Mouse (Mus musculus): ENCODE measurements at regions not wholly inside any gene's neighbourhood (a gene's known extent, or its start where the extent isn't known, plus 50 kb on each side); places are given as distances from the start of the nearest gene placed in this dataset.

- no peak for ATAC-seq
- Histone ChIP-seq H3K9me3 (ENCODE audit: low read length) (no peaks in the 10 kb centered on the region), H3K9ac (no peak overlapping the region), H3K4me2 (ENCODE audit: low read depth) (no peak overlapping the region), H3K27ac (ENCODE audit: low read depth, low read length) (no peak overlapping the region), H3K36me3 (ENCODE audit: insufficient read depth) (no peaks in the 10 kb centered on the region), H3K27me3 (ENCODE audit: insufficient read depth, low read length) (no peaks in the 10 kb centered on the region), H3K4me1 (ENCODE audit: insufficient read depth) (no peaks in the 10 kb centered on the region), H3K4me3 (ENCODE audit: low read depth, low read length) (no peak overlapping the region)
- no peak for DNase-seq
- no peak for TF ChIP-seq CTCF (IDR thresholded peaks at IDR 0.05; ENCODE audit: low read depth)
- WGBS, result 79% methylated on average over 2 of the region's 2 CpGs
Measured at GRCm38 (mm10) chr3:134379549-134379948, 143.3 kb downstream of the Cxxc4 start.

DNA sequence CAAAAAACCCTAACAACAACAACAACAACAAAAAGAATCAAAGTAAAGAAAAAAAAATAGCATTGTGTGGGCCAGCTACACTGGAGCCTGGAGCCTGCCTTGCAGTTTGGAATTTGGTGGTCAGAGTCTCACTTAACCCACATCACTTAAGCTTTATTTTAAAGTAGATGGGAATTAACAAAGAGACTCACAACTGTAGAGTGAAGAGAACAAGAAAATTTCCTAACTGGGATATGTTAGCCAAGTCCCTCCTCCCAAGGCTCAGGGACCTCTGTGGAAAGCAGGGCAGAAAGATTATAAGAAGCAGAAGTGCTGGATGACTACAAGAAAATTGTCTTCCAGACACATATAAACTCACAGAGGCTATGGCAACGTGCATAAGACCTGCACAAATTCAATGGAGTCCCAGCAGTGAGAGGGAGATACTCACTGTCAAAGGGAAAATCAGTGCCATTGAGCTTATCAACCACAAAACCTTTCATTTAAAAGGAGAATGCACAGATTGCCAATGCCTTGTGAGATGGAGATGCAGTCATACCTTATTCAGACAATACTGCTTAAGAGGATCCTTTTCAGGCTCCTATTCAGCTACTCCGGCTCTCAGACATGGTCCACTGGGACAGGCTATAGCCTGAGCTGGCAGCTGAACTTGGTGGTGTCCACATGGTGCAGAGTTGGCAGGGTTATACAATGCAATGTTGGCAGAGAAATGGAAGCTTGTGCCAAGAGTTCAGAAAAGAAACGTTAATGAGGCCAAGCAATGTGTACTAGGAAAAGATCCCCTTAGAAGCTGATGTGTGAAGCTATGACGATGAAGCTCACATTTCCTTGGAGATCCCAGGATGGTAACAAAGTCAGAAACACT lies 154.4 kb downstream of the Cxxc4 start:
- WGBS, result 24% methylated on average over 4 of the region's 4 CpGs
- ATAC-seq (peak; percentile 90), DNase-seq (peak; percentile 63)
- no peaks in the 10 kb centered on the region for H3K9me3 ChIP-seq (ENCODE audit: low read length)
- no peaks in the 10 kb centered on the region for H3K27me3 ChIP-seq (ENCODE audit: insufficient read depth, low read length)
- no peaks in the 10 kb centered on the region for H3K4me1 ChIP-seq (ENCODE audit: insufficient read depth)
- no peak overlapping the region for H3K27ac ChIP-seq (ENCODE audit: low read depth, low read length)
- no peak overlapping the region for H3K4me3 ChIP-seq (ENCODE audit: low read depth, low read length)
- TF ChIP-seq CTCF (IDR thresholded peaks at IDR 0.05; ENCODE audit: low read depth), result no peak
- H3K9ac ChIP-seq, result no peak overlapping the region
- no peak overlapping the region for H3K4me2 ChIP-seq (ENCODE audit: low read depth)
- no peaks in the 10 kb centered on the region for H3K36me3 ChIP-seq (ENCODE audit: insufficient read depth)

- no peak overlapping the region for H3K4me2 ChIP-seq (ENCODE audit: low read depth)
- ATAC-seq (no peak), DNase-seq (no peak)
- H3K36me3 ChIP-seq (ENCODE audit: insufficient read depth), result no peaks in the 10 kb centered on the region
- no peaks in the 10 kb centered on the region for H3K9me3 ChIP-seq (ENCODE audit: low read length)
- H3K27me3 ChIP-seq (ENCODE audit: insufficient read depth, low read length), result no peaks in the 10 kb centered on the region
- H3K9ac ChIP-seq, result no peak overlapping the region
- no peak for TF ChIP-seq CTCF (IDR thresholded peaks at IDR 0.05; ENCODE audit: low read depth)
- WGBS, result 51% methylated on average over 4 of the region's 4 CpGs
- H3K4me1 ChIP-seq (ENCODE audit: insufficient read depth), result no peaks in the 10 kb centered on the region
- no peak overlapping the region for H3K27ac ChIP-seq (ENCODE audit: low read depth, low read length)
- no peak overlapping the region for H3K4me3 ChIP-seq (ENCODE audit: low read depth, low read length)
Measured at GRCm38 (mm10) chr3:134400395-134401090, 164.3 kb downstream of the Cxxc4 start.

GRCm38 (mm10) chr3:134415606-134416328 lies 179.5 kb downstream of the Cxxc4 start:
- Histone ChIP-seq H3K4me3 (ENCODE audit: low read depth, low read length) (no peak overlapping the region), H3K27ac (ENCODE audit: low read depth, low read length) (no peak overlapping the region), H3K4me2 (ENCODE audit: low read depth) (no peak overlapping the region), H3K9ac (no peak overlapping the region), H3K36me3 (ENCODE audit: insufficient read depth) (no peaks in the 10 kb centered on the region), H3K27me3 (ENCODE audit: insufficient read depth, low read length) (no peaks in the 10 kb centered on the region), H3K4me1 (ENCODE audit: insufficient read depth) (no peaks in the 10 kb centered on the region), H3K9me3 (ENCODE audit: low read length) (no peaks in the 10 kb centered on the region)
- 72% methylated on average over 17 of the region's 17 CpGs for WGBS
- DNase-seq (no peak), ATAC-seq (no peak)
- TF ChIP-seq CTCF (IDR thresholded peaks at IDR 0.05; ENCODE audit: low read depth), result no peak

GRCm38 (mm10) chr3:134427633-134428032 lies 191.3 kb downstream of the Cxxc4 start:
- no peak for TF ChIP-seq CTCF (IDR thresholded peaks at IDR 0.05; ENCODE audit: low read depth)
- Histone ChIP-seq H3K4me3 (ENCODE audit: low read depth, low read length) (no peak overlapping the region), H3K9ac (no peak overlapping the region), H3K4me2 (ENCODE audit: low read depth) (no peak overlapping the region), H3K27me3 (ENCODE audit: insufficient read depth, low read length) (no peaks in the 10 kb centered on the region), H3K27ac (ENCODE audit: low read depth, low read length) (no peak overlapping the region), H3K9me3 (ENCODE audit: low read length) (no peaks in the 10 kb centered on the region), H3K36me3 (ENCODE audit: insufficient read depth) (no peaks in the 10 kb centered on the region), H3K4me1 (ENCODE audit: insufficient read depth) (no peaks in the 10 kb centered on the region)
- WGBS, result 72% methylated on average over 3 of the region's 3 CpGs
- no peak for ATAC-seq
- no peak for DNase-seq

GRCm38 (mm10) chr3:134466611-134467010 lies 230.3 kb downstream of the Cxxc4 start:
- DNase-seq (no peak), ATAC-seq (no peak)
- H3K27ac ChIP-seq (ENCODE audit: low read depth, low read length), result no peak overlapping the region
- no peak overlapping the region for H3K4me3 ChIP-seq (ENCODE audit: low read depth, low read length)
- no peaks in the 10 kb centered on the region for H3K27me3 ChIP-seq (ENCODE audit: insufficient read depth, low read length)
- no peak overlapping the region for H3K9ac ChIP-seq
- WGBS, result 66% methylated on average over 1 of the region's 1 CpGs
- no peak overlapping the region for H3K4me2 ChIP-seq (ENCODE audit: low read depth)
- no peaks in the 10 kb centered on the region for H3K9me3 ChIP-seq (ENCODE audit: low read length)
- no peaks in the 10 kb centered on the region for H3K36me3 ChIP-seq (ENCODE audit: insufficient read depth)
- no peak for TF ChIP-seq CTCF (IDR thresholded peaks at IDR 0.05; ENCODE audit: low read depth)
- H3K4me1 ChIP-seq (ENCODE audit: insufficient read depth), result no peaks in the 10 kb centered on the region

GRCm38 (mm10) chr3:134487280-134487679 lies 251.0 kb downstream of the Cxxc4 start:
- H3K27ac ChIP-seq (ENCODE audit: low read depth, low read length), result no peak overlapping the region
- 71% methylated on average over 2 of the region's 2 CpGs for WGBS
- ATAC-seq, result no peak
- TF ChIP-seq CTCF (IDR thresholded peaks at IDR 0.05; ENCODE audit: low read depth), result no peak
- H3K27me3 ChIP-seq (ENCODE audit: insufficient read depth, low read length), result no peaks in the 10 kb centered on the region
- no peaks in the 10 kb centered on the region for H3K4me1 ChIP-seq (ENCODE audit: insufficient read depth)
- H3K4me2 ChIP-seq (ENCODE audit: low read depth), result no peak overlapping the region
- H3K9ac ChIP-seq, result no peak overlapping the region
- DNase-seq, result no peak
- H3K9me3 ChIP-seq (ENCODE audit: low read length), result no peaks in the 10 kb centered on the region
- no peak overlapping the region for H3K4me3 ChIP-seq (ENCODE audit: low read depth, low read length)
- no peaks in the 10 kb centered on the region for H3K36me3 ChIP-seq (ENCODE audit: insufficient read depth)
